Mouse (Mus musculus): ENCODE measurements at regions not wholly inside any gene's neighbourhood (a gene's known extent, or its start where the extent isn't known, plus 50 kb on each side); places are given as distances from the start of the nearest gene placed in this dataset.

DNA sequence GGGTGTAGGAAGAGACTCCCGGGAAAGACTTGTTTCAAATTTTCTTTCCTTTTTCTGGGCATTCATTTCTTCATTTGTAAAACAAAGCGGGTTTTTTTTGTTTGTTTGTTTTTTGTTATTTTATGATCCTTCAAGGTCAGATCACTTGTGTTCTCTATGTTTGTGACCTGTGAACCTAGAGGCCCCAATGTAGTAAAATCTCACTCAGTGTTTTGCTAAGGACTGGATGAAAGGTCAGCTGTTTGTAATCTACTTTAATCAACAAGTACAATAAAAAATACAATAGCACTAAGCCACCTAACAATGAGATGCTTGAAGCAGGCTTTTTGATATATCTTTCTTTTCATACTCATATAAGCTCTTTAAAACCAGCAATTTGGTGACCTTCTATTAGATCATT, 91.3 kb downstream of the Dusp6 start:
- TF ChIP-seq CTCF (IDR thresholded peaks at IDR 0.05; ENCODE audit: low read depth, low read length) (no peak), POLR2A (IDR thresholded peaks at IDR 0.05; ENCODE audit: insufficient read depth, low read length) (no peak)

Data from ES-Bruce4 (cell line).